Mouse (Mus musculus) spleen, adult 2 months (tissue): Measurements from ENCODE around the gene Arid5a. TPM values are rescaled to one million over a fixed set of nuclear protein-coding genes. Genes with fewer than 3 reads are reported as not detected.
A peak's percentile ranks its signal among the peaks of the same experiment; 100 is the strongest.

ENCODE experiments used
- DNase-seq, 2 experiments: peaks; one replicate each; pipeline versions ENCODE4 v3.0.0 to v3.0.0-alpha.2; 2012 to 2021; ENCODE audit warnings: low spot score in 2 of 2, low read depth in 1 of 2
- H3K27ac ChIP-seq: fragments of 200-500 bp; 2 replicates; pipeline ENCODE4 v1.5.1; 2012; ENCODE audit warnings: low read length, inconsistent platforms; ENCODE audit not compliant: insufficient read depth
- H3K27me3 ChIP-seq: fragments of 200-500 bp; 2 replicates; pipeline ENCODE4 v1.6.1; 2012; ENCODE audit warnings: mild to moderate bottlenecking, moderate library complexity, low read length, inconsistent platforms; ENCODE audit not compliant: control insufficient read depth, insufficient read depth
- H3K36me3 ChIP-seq: fragments of 200-500 bp; 2 replicates; pipeline ENCODE4 v1.6.1; 2012; ENCODE audit warnings: mild to moderate bottlenecking, low read length, inconsistent platforms; ENCODE audit not compliant: control insufficient read depth, insufficient read depth
- H3K4me1 ChIP-seq: fragments of 200-500 bp; 2 replicates; pipeline ENCODE4 v1.6.1; 2011; ENCODE audit warnings: inconsistent platforms; ENCODE audit not compliant: control insufficient read depth, insufficient read depth, insufficient read length
- H3K4me3 ChIP-seq: fragments of 200-500 bp; 2 replicates; pipeline ENCODE4 v1.5.1; 2011; ENCODE audit warnings: mild to moderate bottlenecking, inconsistent platforms; ENCODE audit not compliant: insufficient read depth, insufficient read length; ENCODE audit errors: extremely low read depth
- CTCF ChIP-seq: fragments of 200-500 bp; IDR thresholded peaks from 2 replicates; pipeline ENCODE4 v1.5.1; 2011; ENCODE audit warnings: mild to moderate bottlenecking, inconsistent platforms; ENCODE audit not compliant: insufficient read depth, insufficient read length, insufficient replicate concordance; ENCODE audit errors: extremely low read depth
- POLR2A ChIP-seq: fragments of 200-500 bp; IDR thresholded peaks from 2 replicates; pipeline ENCODE4 v1.6.1; 2011; ENCODE audit warnings: low read depth, low read length, inconsistent platforms
- WGBS: fragments of 180-500 bp; shearing (Covaris S2); methylation state at CpG from one replicate; pipeline ENCODE4 v1.1.7; 2018; 5-methylcytosine and 5-hydroxymethylcytosine counted together
- polyA plus RNA-seq: library from polyadenylated mRNA; depleted of rRNA; stranded (reverse); fragments of >200 nt; gene quantifications from 2 replicates; pipeline ENCODE4 v1.2.3, GENCODE M21; 2012

Arid5a gene
- polyA plus RNA-seq, 1 experiment, result 29.6 TPM

GRCm38 (mm10) chr1:36308451-36308901 lies 943 bp downstream of the Arid5a start:
- peaks cover 15% of the 10 kb centered on the region for H3K4me1 ChIP-seq
- WGBS, result 2% methylated on average over 12 of the region's 12 CpGs
- peak overlapping the region; percentile 89 for H3K4me3 ChIP-seq
- no peak for DNase-seq
- no peak for TF ChIP-seq POLR2A
- no peak for TF ChIP-seq CTCF
- peak overlapping the region; percentile 100 for H3K27ac ChIP-seq
- H3K27me3 ChIP-seq, result no peaks in the 10 kb centered on the region
- peaks cover 1% of the 10 kb centered on the region; the same call in 1 of the 2 replicates for H3K36me3 ChIP-seq

- no peak for TF ChIP-seq CTCF
- TF ChIP-seq POLR2A, result no peak
- peaks cover 1% of the 10 kb centered on the region; the same call in 1 of the 2 replicates for H3K36me3 ChIP-seq
- no peaks in the 10 kb centered on the region for H3K27me3 ChIP-seq
- WGBS, result 14% methylated on average over 9 of the region's 9 CpGs
- DNase-seq, result no peak
- H3K4me1 ChIP-seq, result peaks cover 15% of the 10 kb centered on the region
- peak overlapping the region; percentile 89 for H3K4me3 ChIP-seq
- peak overlapping the region; percentile 100 for H3K27ac ChIP-seq
Observed at GRCm38 (mm10) chr1:36308966-36309475, 1.5 kb downstream of the Arid5a start.

DNA sequence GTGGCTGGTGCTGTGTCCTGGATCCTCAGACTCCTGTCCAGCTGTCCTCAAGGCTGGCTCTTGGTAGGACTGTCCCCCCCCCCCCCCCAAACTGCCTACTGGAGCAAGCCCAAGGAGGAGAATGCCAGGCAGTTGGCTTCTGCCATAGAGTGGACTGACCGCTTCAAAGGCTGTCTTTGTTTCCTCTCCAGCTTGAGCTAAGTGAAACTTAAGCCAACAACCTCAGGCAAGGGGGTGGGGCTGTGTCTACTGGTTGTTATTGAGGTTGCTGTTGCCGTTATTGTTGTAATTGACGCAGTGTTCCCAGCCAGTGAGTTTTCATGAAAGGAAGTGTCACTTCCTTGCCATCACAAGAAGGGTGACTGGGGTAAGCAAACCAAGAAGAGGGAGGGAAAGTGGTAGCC lies 2.0 kb downstream of the Arid5a start:
- DNase-seq, result peak; percentile 55 to 81
- Histone ChIP-seq H3K27ac (peak overlapping the region; percentile 100), H3K4me3 (peak overlapping the region; percentile 89), H3K36me3 (peaks cover 3% of the 10 kb centered on the region; the same call in 1 of the 2 replicates), H3K27me3 (no peaks in the 10 kb centered on the region), H3K4me1 (peaks cover 15% of the 10 kb centered on the region)
- TF ChIP-seq POLR2A (no peak), CTCF (no peak)
- 4% methylated on average over 3 of the region's 3 CpGs for WGBS

DNA sequence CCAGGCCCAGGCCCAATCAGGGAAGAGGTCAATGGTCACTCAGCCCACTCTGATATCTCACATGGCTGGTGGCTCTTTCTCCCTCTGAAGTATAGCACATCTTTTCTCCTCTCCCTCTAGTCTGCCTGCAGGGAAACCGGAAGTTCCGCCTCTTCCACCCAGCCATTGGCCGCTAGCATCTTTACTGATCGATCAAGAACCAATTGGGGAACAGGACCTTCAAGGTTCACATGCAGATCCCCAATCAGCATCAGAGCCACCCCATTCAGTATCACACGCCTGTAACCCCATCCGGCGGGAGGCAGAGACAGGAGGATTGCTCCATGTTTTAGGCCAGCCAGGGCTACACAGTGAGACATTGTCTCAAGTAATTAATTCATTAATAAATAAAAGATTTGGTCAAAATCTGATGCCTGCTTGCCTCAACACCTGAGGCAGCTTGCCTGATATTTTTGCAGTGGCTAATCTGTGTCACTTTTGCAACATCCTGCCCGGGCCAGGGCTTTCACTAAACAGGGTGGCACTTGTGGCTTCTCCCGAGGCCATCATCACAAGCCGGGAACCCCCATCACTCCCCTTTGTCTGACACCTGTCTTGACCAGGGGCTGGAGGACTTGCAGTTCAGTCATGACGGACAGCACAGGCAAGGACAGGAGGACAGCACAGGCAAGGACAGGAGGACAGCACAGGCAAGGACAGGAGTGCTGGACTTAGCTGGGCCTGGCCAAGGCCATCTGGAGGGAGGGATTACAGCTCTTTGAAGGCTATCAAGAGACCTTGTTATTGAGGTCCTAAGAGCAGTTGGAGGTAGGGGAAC lies 7.6 kb downstream of the Arid5a start:
- Histone ChIP-seq H3K4me3 (no peak overlapping the region), H3K36me3 (peaks cover 47% of the 10 kb centered on the region), H3K27me3 (no peaks in the 10 kb centered on the region), H3K27ac (no peak overlapping the region), H3K4me1 (peaks cover 3% of the 10 kb centered on the region; the same call in 1 of the 2 replicates)
- DNase-seq, result no peak
- TF ChIP-seq CTCF (no peak), POLR2A (no peak)
- 86% methylated on average over 11 of the region's 11 CpGs for WGBS

GRCm38 (mm10) chr1:36315776-36316100 lies 8.2 kb downstream of the Arid5a start:
- peaks cover 53% of the 10 kb centered on the region for H3K36me3 ChIP-seq
- DNase-seq, result no peak
- no peak overlapping the region for H3K27ac ChIP-seq

GRCm38 (mm10) chr1:36321164-36321563 lies 13.6 kb downstream of the Arid5a start:
- DNase-seq, result no peak
- 87% methylated on average over 2 of the region's 2 CpGs for WGBS
- Histone ChIP-seq H3K36me3 (peaks cover 42% of the 10 kb centered on the region), H3K4me1 (no peaks in the 10 kb centered on the region), H3K27me3 (no peaks in the 10 kb centered on the region), H3K4me3 (no peak overlapping the region), H3K27ac (no peak overlapping the region)
- TF ChIP-seq CTCF, result no peak
- no peak for TF ChIP-seq POLR2A

More at GRCm38 (mm10) chr1:36315776-36316100, 8.2 kb downstream of the Arid5a start:
- Histone ChIP-seq H3K4me1 (peaks cover 2% of the 10 kb centered on the region; the same call in 1 of the 2 replicates), H3K27me3 (no peaks in the 10 kb centered on the region), H3K4me3 (no peak overlapping the region)
- TF ChIP-seq POLR2A (no peak), CTCF (no peak)
- 90% methylated on average over 2 of the region's 2 CpGs for WGBS
